Mouse (Mus musculus): ENCODE data around the gene Olfr493.

Gene Olfr493

GRCm38 (mm10) chr7:108346879-108347278, at the start of gene Olfr493:
Gene Olfr493, minus strand, starts transcription at chr7:108346979.
- no peak for DNase-seq (ENCODE audit: low read depth, low spot score)

- DNase-seq (ENCODE audit: low read depth, low spot score): no peak
Observed at GRCm38 (mm10) chr7:108392867-108393266, 46.1 kb upstream of the Olfr493 start, which contains the start of gene Olfr495. Gene Olfr495, plus strand, starts transcription at chr7:108393167.

GRCm38 (mm10) chr7:108365035-108365434, 18.3 kb upstream of the Olfr493 start, which contains the start of gene Olfr494:
Gene Olfr494, plus strand, starts transcription at chr7:108365335.
- DNase-seq (ENCODE audit: low read depth, low spot score): no peak

GRCm38 (mm10) chr7:108323574-108323973, 23.2 kb downstream of the Olfr493 start, which contains the start of gene Olfr492:
Gene Olfr492, minus strand, starts transcription at chr7:108323674.
- no peak for DNase-seq (ENCODE audit: low read depth, low spot score)

GRCm38 (mm10) chr7:108313151-108313550, 33.6 kb downstream of the Olfr493 start, which contains the start of gene Olfr491:
Gene Olfr491, plus strand, starts transcription at chr7:108313451.
- no peak for DNase-seq (ENCODE audit: low read depth, low spot score)

Measured in brain, embryonic 18.5 days (tissue).